Mouse (Mus musculus) cerebellum, adult (tissue): Measurements from ENCODE around the gene Gm10799.
"Not testable (repeated sequence)": the region's sequence is repeated elsewhere in the genome, so short reads cannot be mapped to it uniquely, and the experiment has no call there.

Experiments
- ATAC-seq: cut with Nextera tagmentation; 2 replicates; pipeline ENCODE4 v1.9.2; 2017; ENCODE audit warnings: mild to moderate bottlenecking, moderate library complexity, mixed read lengths; ENCODE audit not compliant: insufficient number of reproducible peaks, low FRiP score, low TSS enrichment

Gm10799 gene

GRCm38 (mm10) chr2:104078285-104078684 lies 9.9 kb upstream of the Gm10799 start:
- ATAC-seq = not testable (repeated sequence)

GRCm38 (mm10) chr2:104069704-104070185 lies 1.4 kb upstream of the Gm10799 start, which contains the start of gene Cd59b:
Cd59b (plus strand) TSS chr2:104069849.
- peak; percentile 85 for ATAC-seq

GRCm38 (mm10) chr2:104065526-104065925 lies 2.8 kb downstream of the Gm10799 start, which contains the start of gene Gm10912:
Gm10912 (plus strand) TSS chr2:104065826.
- not testable (repeated sequence) for ATAC-seq

- no peak for ATAC-seq
Observed at GRCm38 (mm10) chr2:104064152-104064551, 4.2 kb downstream of the Gm10799 start.

GRCm38 (mm10) chr2:104062665-104063064 lies 5.7 kb downstream of the Gm10799 start:
- no peak for ATAC-seq

GRCm38 (mm10) chr2:104060996-104061395 lies 7.4 kb downstream of the Gm10799 start:
- no peak for ATAC-seq

- ATAC-seq = no peak
Observed at GRCm38 (mm10) chr2:104059786-104060185, 8.6 kb downstream of the Gm10799 start.

GRCm38 (mm10) chr2:104058954-104059353 lies 9.4 kb downstream of the Gm10799 start:
- no peak for ATAC-seq

- no peak for ATAC-seq
Observed at GRCm38 (mm10) chr2:104058381-104058780, 10.0 kb downstream of the Gm10799 start.

- no peak for ATAC-seq
Observed at GRCm38 (mm10) chr2:104044479-104045080, 23.8 kb downstream of the Gm10799 start.

GRCm38 (mm10) chr2:104043624-104044478 lies 24.5 kb downstream of the Gm10799 start:
- ATAC-seq = no peak

- ATAC-seq = no peak
Observed at GRCm38 (mm10) chr2:104042766-104043165, 25.6 kb downstream of the Gm10799 start.

- ATAC-seq = 0 out of 2 replicates have a peak, but pooled peaks have one; percentile 52
Observed at GRCm38 (mm10) chr2:104041632-104042031, 26.7 kb downstream of the Gm10799 start.

- no peak for ATAC-seq
Observed at GRCm38 (mm10) chr2:104038236-104038635, 30.1 kb downstream of the Gm10799 start.

GRCm38 (mm10) chr2:104036316-104036715 lies 32.0 kb downstream of the Gm10799 start:
- no peak for ATAC-seq

- ATAC-seq = peak; percentile 51; the same call in 1 of the 2 replicates
Observed at GRCm38 (mm10) chr2:104035595-104035994, 32.8 kb downstream of the Gm10799 start.

- peak; percentile 43; the same call in 1 of the 2 replicates for ATAC-seq
Observed at GRCm38 (mm10) chr2:104034832-104035472, 33.4 kb downstream of the Gm10799 start.

GRCm38 (mm10) chr2:104032056-104032455 lies 36.3 kb downstream of the Gm10799 start:
- no peak for ATAC-seq

- no peak for ATAC-seq
Observed at GRCm38 (mm10) chr2:104030381-104030780, 38.0 kb downstream of the Gm10799 start.

- ATAC-seq = no peak
Observed at GRCm38 (mm10) chr2:104029074-104029473, 39.3 kb downstream of the Gm10799 start.
